Mouse (Mus musculus) cerebellum, adult 9-10 months (tissue): ENCODE data around the gene Alkbh7.
A peak's percentile ranks its signal among the peaks of the same experiment; 100 is the strongest.

Experiments
- DNase-seq: peaks from one replicate; pipeline ENCODE4 v3.0.0; 2022

The Alkbh7 gene

GRCm38 (mm10) chr17:56988441-56988840 lies 8.7 kb upstream of the Alkbh7 start:
- DNase-seq, result peak; percentile 47

DNA sequence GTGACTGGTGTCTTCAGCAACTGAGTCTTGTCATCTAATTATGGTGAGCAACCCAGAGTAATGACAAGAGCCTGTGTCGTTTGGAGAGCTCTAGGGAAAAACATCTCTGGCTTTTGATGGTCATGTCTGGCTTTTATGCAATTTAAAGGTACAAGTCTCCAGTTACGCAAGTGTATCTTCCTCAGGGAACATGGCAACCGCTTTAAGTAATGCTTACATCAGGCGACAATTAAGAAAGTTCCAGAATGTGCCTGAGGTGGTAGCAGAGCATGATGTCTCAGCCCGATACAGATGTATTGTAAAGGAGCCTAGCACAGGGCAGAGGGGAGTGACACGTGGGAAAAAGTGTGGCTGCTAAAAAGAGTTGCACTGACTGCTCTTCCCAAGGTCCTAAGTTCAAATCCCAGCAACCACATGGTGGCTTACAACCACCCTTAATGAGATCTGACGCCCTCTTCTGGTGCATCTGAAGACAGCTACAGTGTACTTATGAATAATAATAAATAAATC lies 8.2 kb upstream of the Alkbh7 start:
- peak; percentile 59 for DNase-seq

DNA sequence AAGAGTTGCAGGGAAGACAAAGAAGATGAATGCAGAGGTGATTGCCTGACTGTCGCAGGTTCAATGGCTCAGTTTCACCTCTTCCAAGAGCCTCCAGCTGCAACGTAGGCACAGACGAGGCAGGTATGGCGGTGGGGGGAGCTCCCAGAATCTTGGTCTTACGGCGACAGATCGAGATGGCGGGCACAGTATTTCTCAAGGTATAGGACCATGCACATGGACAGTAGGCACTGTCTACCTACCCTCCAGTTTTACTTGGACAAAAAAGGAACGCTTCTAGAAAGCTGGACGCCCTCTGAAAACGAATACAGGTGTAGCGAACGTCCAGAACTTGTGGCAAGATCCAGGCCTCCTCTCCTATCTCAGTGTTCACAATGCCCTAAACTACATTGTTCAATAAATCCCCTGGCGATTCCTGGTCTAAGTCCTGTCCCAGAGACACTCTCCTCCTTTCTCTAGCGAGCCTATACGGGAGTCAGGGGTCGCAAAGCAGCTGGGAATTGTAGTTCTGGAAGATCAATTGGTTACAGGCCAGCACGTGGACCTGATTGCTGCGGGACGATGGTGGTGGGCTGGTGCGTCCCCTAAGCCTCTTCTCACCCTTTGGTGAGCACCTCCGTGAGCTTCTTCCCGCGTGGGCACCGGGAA lies 7.5 kb upstream of the Alkbh7 start:
- DNase-seq, result peak; percentile 88

- DNase-seq, result peak; percentile 96
Observed at GRCm38 (mm10) chr17:56990115-56990746, 6.9 kb upstream of the Alkbh7 start, which contains the start of gene Clpp. Gene Clpp, plus strand, starts transcription at chr17:56990305.

DNA sequence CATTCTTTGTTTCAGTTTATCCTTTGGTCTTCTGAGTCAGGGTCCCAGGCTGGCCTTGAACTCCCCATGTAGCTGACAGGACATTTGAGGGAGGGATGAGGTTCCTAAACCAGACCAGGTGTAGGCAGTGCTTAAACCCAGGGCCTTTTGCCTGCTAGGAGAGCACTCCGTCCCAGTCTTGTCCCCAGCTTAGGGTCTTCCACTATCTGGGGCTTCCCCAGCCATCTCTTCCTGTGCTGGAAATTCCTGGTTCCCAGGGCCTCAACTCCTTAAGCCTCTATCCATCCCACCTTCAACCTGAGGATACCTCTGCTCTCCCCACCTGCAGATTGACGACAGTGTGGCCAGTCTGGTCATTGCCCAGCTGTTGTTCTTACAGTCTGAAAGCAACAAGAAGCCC lies 6.2 kb upstream of the Alkbh7 start:
- DNase-seq, result peak; percentile 39

DNA sequence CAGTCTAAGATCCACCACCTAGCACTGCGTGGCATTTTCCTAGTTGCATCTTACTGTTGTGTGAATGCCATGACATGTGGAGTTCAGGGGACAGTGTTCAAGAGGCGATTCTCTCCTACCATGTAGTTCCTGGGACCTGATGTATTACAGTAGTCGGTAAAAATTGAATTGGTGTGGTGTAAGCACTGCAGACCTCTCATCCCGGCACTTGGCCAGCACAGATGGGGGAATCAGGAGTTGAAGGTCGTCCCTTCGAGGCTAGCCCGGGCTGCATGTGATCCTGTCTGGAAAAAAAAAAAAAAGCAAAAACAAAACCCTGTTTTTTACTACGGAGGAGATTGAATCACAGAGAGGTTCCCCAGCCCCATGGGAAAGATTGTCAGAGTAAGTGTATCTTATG lies 2.1 kb upstream of the Alkbh7 start:
- peak; percentile 17 for DNase-seq

GRCm38 (mm10) chr17:56996506-56996905 lies 633 bp upstream of the Alkbh7 start:
- DNase-seq, result no peak

GRCm38 (mm10) chr17:56999414-56999813 lies 2.3 kb downstream of the Alkbh7 start:
- peak; percentile 22 for DNase-seq

DNA sequence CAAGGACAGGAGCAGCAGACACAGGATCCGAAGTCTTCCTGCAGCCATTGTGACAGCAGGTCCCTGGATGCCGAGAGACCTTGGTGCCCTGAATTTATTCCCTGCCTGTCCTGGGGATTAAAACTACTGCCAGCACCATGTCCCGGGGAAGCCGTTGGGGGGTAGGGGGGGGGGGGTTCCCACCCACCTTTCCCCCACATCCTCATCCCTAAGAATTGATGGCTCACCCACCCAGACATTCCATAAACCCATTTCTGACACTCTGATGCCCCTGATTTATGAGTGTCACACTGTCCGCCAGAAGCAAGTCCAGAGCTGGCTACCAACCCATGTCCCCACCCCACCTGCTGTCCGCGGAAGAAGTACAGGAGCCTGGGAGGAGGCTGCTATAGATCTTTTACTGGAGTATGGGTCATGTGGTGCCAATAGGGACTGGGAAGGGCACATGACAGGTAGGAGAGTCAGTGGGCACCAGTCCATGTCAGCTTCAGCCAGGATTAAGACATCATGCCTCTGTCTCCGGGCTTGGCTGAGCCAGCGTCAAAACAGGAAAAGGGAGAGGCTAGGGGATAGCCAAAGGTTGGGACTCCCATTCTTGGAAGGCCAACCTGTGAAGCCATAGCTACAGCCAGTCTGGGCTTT lies 3.0 kb downstream of the Alkbh7 start, which contains the start of gene Pspn:
TSS of gene Pspn (minus strand) at position 51 of the 642 bp plus-strand sequence.
- DNase-seq, result peak; percentile 21

DNA sequence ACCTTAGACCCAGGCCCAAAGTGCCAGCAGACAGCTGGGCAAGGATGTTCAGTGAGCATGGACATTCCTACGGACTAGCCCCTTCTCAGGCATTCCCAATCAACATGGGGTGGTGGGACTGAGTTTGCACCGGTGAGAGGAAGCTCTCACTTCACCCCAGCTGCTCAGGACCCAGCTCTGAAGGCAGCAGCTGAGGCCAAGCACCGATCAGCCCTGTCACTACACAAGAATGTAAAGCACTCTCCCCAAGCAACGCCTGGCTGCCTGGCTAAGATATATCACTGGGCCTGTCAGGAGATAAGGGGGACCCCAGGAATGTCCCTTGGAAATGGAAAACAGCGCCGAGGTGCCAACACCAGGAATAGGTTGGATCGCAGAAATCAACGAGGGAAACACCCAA lies 4.1 kb downstream of the Alkbh7 start:
- no peak for DNase-seq

DNA sequence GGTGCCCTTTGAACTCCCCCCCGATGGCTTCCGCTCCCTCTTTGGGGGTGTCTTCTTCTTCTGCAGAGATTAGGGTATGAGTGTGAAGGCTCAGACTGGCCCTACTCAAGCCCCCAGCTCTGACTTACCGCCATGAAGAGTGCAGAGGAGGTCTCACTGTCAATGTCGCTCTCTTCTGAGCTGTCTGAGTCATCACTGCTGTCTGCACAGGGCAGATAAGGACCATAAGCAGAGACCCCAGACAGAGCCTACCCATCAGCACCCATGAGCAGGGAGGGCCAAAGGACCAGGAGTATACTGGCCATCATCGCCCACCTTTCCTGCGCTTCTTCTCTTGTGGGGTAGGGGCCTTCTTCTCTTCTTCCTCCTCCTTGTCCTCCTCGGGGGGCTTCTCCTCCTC lies 6.9 kb downstream of the Alkbh7 start:
- DNase-seq, result no peak

- no peak for DNase-seq
Observed at GRCm38 (mm10) chr17:57007137-57007905, 10.2 kb downstream of the Alkbh7 start.

DNA sequence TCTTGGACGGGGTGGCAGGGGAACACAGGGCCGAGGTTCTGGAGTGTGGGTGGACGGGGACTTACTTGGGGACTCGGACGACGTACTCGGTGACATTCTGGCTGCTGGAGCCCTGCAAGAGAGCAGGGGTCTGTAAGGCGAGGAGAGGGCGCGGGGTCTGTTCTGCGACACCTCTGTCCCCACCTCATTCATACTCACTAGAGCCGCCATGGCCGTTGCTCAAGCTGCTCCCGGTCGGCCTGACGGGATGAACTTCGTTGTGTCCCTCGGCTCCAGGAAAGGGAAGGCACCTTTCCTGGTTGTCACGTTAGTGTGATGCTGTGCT lies 13.7 kb downstream of the Alkbh7 start:
- DNase-seq, result no peak

GRCm38 (mm10) chr17:57011236-57012141 lies 14.3 kb downstream of the Alkbh7 start, which contains the start of the genes Gtf2f1 and Gm17949:
Gene Gtf2f1, minus strand, starts transcription at chr17:57011288.
Gene Gm17949, plus strand, starts transcription at chr17:57011469.
- peak; percentile 96 for DNase-seq

DNA sequence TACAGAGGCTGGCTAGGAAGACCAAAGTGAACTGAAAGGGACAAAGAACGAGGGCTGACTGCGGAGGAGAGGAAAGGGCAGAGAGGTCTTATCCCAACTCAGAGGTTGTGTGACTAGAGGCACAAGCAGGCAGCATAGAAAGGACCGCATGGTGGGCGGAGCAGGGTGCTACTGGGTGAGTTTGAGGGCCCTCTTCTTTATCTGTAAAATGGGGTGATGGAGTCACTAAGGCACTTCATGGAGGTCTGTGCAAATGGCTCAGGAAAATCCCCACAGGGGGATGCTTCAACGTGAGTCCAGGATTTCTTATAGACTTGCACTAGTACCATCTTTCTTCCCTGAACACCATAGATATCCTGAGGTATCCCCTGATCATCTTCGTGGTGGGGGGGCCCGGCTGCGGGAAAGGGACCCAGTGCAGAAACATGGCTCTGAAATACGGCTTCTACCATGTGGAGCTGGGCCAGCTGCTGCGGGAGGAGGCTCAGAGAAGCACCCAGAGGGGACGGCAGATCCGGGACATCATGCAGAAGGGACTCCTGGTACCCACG lies 15.2 kb downstream of the Alkbh7 start:
- peak; percentile 66 for DNase-seq

DNA sequence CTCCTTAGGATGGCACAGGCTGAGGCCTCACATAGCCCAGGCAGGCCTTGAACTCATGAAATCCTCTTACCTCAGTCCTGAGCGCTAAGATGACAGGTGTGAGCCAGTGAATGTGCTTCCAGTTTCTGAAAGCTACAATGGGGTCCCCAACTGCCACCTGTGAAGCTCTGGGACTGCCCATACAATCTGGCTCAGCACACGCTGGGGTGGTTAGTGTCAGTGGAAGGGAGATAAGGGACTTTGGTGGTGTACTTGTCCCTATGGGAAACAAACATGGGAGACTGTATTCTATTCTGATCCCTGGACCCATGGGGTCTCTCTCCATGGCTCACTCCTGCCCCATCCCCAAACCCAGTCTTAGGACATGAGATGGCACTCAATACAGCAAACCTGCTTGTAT lies 22.6 kb downstream of the Alkbh7 start:
- DNase-seq, result no peak

- no peak for DNase-seq
Observed at GRCm38 (mm10) chr17:57020960-57021359, 23.8 kb downstream of the Alkbh7 start.

GRCm38 (mm10) chr17:57027471-57027870 lies 30.3 kb downstream of the Alkbh7 start:
- no peak for DNase-seq

GRCm38 (mm10) chr17:57029691-57030090 lies 32.6 kb downstream of the Alkbh7 start:
- DNase-seq, result no peak

DNA sequence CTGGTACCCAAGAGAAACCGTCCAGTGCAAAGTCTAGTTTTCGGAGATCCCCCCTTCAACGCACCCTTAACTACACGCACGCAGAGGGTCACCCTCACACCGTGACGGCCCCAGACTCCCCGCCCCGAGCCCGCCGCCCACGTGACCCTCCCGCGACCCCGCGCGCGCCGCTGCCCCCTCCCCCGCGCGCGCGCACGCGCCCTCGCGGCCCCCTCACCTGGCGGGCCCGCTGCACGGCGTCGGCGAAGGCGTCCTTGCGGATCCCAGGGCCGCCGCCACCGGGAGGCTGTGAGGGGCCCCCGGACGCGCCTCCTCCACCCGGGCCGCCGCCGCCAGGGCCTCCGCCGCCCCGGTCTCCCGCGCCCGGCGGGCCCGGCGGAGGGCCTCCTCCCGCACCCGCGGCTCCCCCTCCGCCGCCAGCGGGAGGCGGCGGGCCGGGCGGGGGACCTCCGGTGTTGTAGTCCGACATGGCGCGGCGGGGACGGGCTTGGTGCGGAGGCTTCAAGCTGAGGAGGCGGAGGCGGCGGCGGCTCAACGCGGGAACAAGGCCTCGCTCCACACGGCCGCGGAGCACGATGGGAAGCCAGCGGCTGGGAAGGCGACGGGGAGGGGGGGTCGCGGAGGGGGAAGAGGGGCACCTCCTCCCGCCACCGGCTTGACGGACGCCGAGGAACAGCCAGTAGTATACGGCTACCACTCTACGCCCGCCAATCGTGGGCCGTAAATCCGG lies 34.0 kb downstream of the Alkbh7 start, which contains the start of gene Khsrp:
TSS of gene Khsrp (minus strand) at position 592 of the 730 bp plus-strand sequence.
- DNase-seq, result peak; percentile 70
